Mouse (Mus musculus): ENCODE results near the gene Pi4ka.

The Pi4ka gene

GRCm38 (mm10) chr16:17271124-17271523 lies 135.0 kb downstream of the Pi4ka start:
- peak; percentile 33 to 71 for DNase-seq

- DNase-seq: no peak
Measured at GRCm38 (mm10) chr16:17269872-17270271, 136.2 kb downstream of the Pi4ka start.

- no peak for DNase-seq
Measured at GRCm38 (mm10) chr16:17267937-17268336, 138.2 kb downstream of the Pi4ka start.

GRCm38 (mm10) chr16:17266113-17266512 lies 140.0 kb downstream of the Pi4ka start:
- no peak for DNase-seq

- no peak for DNase-seq
Measured at GRCm38 (mm10) chr16:17261341-17261740, 144.8 kb downstream of the Pi4ka start.

- DNase-seq: no peak
Measured at GRCm38 (mm10) chr16:17258917-17259316, 147.2 kb downstream of the Pi4ka start.

GRCm38 (mm10) chr16:17257359-17257821 lies 148.7 kb downstream of the Pi4ka start:
- peak in 1 of 2 experiments; percentile 43 for DNase-seq

GRCm38 (mm10) chr16:17255270-17255669 lies 150.8 kb downstream of the Pi4ka start:
- DNase-seq: no peak

GRCm38 (mm10) chr16:17254005-17254597 lies 152.0 kb downstream of the Pi4ka start:
- DNase-seq: peak in 1 of 2 experiments; percentile 41

GRCm38 (mm10) chr16:17252841-17253240 lies 153.3 kb downstream of the Pi4ka start:
- DNase-seq: no peak

GRCm38 (mm10) chr16:17252086-17252726 lies 153.9 kb downstream of the Pi4ka start:
- DNase-seq: no peak

GRCm38 (mm10) chr16:17251539-17251938 lies 154.6 kb downstream of the Pi4ka start:
- DNase-seq: peak; percentile 94 to 99

GRCm38 (mm10) chr16:17249135-17249534 lies 157.0 kb downstream of the Pi4ka start:
- DNase-seq: no peak

- peak; percentile 76 for DNase-seq
Measured at GRCm38 (mm10) chr16:17247727-17248126, 158.4 kb downstream of the Pi4ka start.

GRCm38 (mm10) chr16:17244996-17245395 lies 161.1 kb downstream of the Pi4ka start:
- DNase-seq: no peak

GRCm38 (mm10) chr16:17243731-17244130 lies 162.4 kb downstream of the Pi4ka start:
- DNase-seq: no peak

GRCm38 (mm10) chr16:17239409-17239808 lies 166.7 kb downstream of the Pi4ka start:
- DNase-seq: peak; percentile 25 to 55

GRCm38 (mm10) chr16:17237634-17238033 lies 168.5 kb downstream of the Pi4ka start:
- DNase-seq: no peak

- peak; percentile 55 to 58 for DNase-seq
Measured at GRCm38 (mm10) chr16:17234916-17235665, 171.0 kb downstream of the Pi4ka start.

- DNase-seq: no peak
Measured at GRCm38 (mm10) chr16:17234499-17234895, 171.6 kb downstream of the Pi4ka start.

GRCm38 (mm10) chr16:17233702-17234498 lies 172.2 kb downstream of the Pi4ka start:
- peak in 1 of 2 experiments; percentile 17 for DNase-seq

GRCm38 (mm10) chr16:17232794-17233701 lies 173.1 kb downstream of the Pi4ka start, which contains the start of gene Hic2:
Gene Hic2 (plus strand): TSS chr16:17233572.
- DNase-seq: peak; percentile 96

Measured in kidney, adult 8-10 months (tissue).